Mouse (Mus musculus) midbrain, embryonic 14.5 days (tissue): ENCODE results near the gene Ephb2. TPM values are rescaled to one million over a fixed set of nuclear protein-coding genes. Genes with fewer than 3 reads are reported as not detected.
A peak's percentile ranks its signal among the peaks of the same experiment; 100 is the strongest.

Experiments
- ATAC-seq: fragments of 200-750 bp; cut with Nextera tagmentation; 2 replicates; pipeline ENCODE4 v1.8.0; 2017; ENCODE audit warnings: moderate number of reproducible peaks, moderate library complexity; ENCODE audit not compliant: low FRiP score, low TSS enrichment
- DNase-seq: peaks from one replicate; pipeline ENCODE4 v3.0.0-alpha.2; 2015
- H3K27ac ChIP-seq: fragments of 300-500 bp; sonication (generic); replicated peaks from 2 replicates; pipeline ENCODE4 v1.5.1; 2014; ENCODE audit warnings: mild to moderate bottlenecking, low read depth, low read length, moderate library complexity
- H3K27me3 ChIP-seq: fragments of 300-500 bp; sonication (generic); 2 replicates; pipeline ENCODE4 v1.6.1; 2014; ENCODE audit warnings: low read length, control low read depth, mixed read lengths; ENCODE audit not compliant: control insufficient read depth, insufficient read depth
- H3K36me3 ChIP-seq: fragments of 300-500 bp; sonication (generic); 2 replicates; pipeline ENCODE4 v1.6.1; 2014; ENCODE audit warnings: low read length, control low read depth; ENCODE audit not compliant: control insufficient read depth, insufficient read depth
- H3K4me1 ChIP-seq: fragments of 300-500 bp; sonication (generic); 2 replicates; pipeline ENCODE4 v1.6.1; 2014; ENCODE audit warnings: mild to moderate bottlenecking, antibody characterized with exemption, low read length, control low read depth; ENCODE audit not compliant: control insufficient read depth, insufficient read depth
- H3K4me2 ChIP-seq: fragments of 300-500 bp; sonication (generic); 2 replicates; pipeline ENCODE4 v1.6.1; 2014; ENCODE audit warnings: mild to moderate bottlenecking, low read length, moderate library complexity
- H3K4me3 ChIP-seq: fragments of 300-500 bp; sonication (generic); replicated peaks from 2 replicates; pipeline ENCODE4 v1.5.1; 2014; ENCODE audit warnings: low read depth, low read length
- H3K9ac ChIP-seq: fragments of 300-500 bp; sonication (generic); replicated peaks from 2 replicates; pipeline ENCODE4 v1.6.1; 2014; ENCODE audit warnings: mild to moderate bottlenecking, low read length, moderate library complexity
- H3K9me3 ChIP-seq: fragments of 300-500 bp; sonication (generic); 2 replicates; pipeline ENCODE4 v1.6.1; 2016; ENCODE audit warnings: low read length, control low read depth, mixed read lengths; ENCODE audit not compliant: control insufficient read depth
- WGBS: fragments of 180-500 bp; shearing (Covaris S2); extraction: QIAGEN DNeasy Blood & Tissue Kit; methylation state at CpG from one replicate; pipeline ENCODE4 v1.1.7; 2014; 5-methylcytosine and 5-hydroxymethylcytosine counted together
- polyA plus RNA-seq: library from polyadenylated mRNA; unstranded; fragments of >200 nt; fragmentation: Nextera tagmentation; extraction: Ambion mirVana; gene quantifications from 2 replicates; pipeline ENCODE4 v1.2.1, GENCODE M21; 2014

Ephb2 gene
- polyA plus RNA-seq, 1 experiment from 2014 or later, result 32.8 TPM

DNA sequence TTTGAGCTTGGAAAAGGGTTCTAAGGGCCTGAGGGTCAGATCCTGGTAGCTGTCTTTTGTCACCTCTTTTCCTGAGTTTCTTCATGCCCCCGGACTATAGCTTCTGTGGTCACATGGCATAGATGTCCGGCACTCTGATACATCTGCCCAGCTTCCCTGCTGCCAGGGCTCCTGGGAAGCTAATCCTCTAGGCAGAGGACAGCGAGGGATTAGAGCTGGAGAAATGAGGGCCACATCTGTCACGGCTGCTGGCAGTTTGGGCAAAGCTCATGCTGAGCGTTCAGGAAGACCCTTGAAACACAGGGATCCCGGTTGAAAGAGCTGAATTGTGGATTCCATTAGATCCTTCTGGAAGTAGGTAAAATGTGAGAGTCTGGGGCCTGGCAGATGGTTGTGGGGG is 213.4 kb downstream of the Ephb2 start, which contains the start of gene Lactbl1:
Lactbl1 (plus strand) TSS at position 234 of the 400 bp plus-strand sequence.
- H3K27me3 ChIP-seq, result no peaks in the 10 kb centered on the region
- H3K9ac ChIP-seq, result 0 out of 2 replicates have a peak within 1 kb of the TSS, but pooled peaks have one; percentile 12

DNA sequence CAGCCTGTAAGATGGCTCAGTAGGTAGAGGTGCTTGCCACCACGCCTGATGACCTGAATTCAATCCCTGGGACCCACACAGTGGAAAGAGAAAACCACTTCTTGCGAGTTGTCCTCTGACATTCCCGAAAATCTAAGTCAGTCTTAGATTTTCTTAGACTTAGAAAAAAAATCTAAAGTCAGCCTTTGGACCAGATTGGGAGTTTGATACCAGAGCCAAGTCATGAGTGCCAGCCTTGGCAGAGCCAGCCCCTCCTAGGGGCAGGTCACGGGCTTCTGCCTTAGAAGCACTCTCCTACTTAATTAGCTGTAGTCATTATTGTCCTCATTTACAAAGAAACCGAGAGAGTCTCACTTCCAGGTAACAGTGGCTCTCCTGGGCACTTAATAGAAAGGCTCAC is 213.8 kb downstream of the Ephb2 start:
- WGBS, result 63% methylated on average over 5 of the region's 5 CpGs

More for the DNA sequence above, 213.4 kb downstream of the Ephb2 start, which contains the start of gene Lactbl1:
- 17% methylated on average over 6 of the region's 6 CpGs for WGBS
- Histone ChIP-seq H3K36me3 (no peaks in the 10 kb centered on the region), H3K4me1 (no peaks in the 10 kb centered on the region), H3K27ac (no peak within 1 kb of the TSS), H3K4me3 (no peak within 1 kb of the TSS), H3K9me3 (no peaks in the 10 kb centered on the region), H3K4me2 (no peak within 1 kb of the TSS)
- ATAC-seq (no peak), DNase-seq (no peak)

GRCm38 (mm10) chr4:136621336-136621735 is 214.5 kb downstream of the Ephb2 start:
- Histone ChIP-seq H3K4me3 (no peak overlapping the region), H3K4me1 (no peaks in the 10 kb centered on the region), H3K4me2 (no peak overlapping the region), H3K9me3 (no peaks in the 10 kb centered on the region), H3K36me3 (no peaks in the 10 kb centered on the region), H3K27me3 (no peaks in the 10 kb centered on the region), H3K27ac (no peak overlapping the region), H3K9ac (no peak overlapping the region)
- WGBS, result 0% methylated on average over 1 of the region's 1 CpGs
- DNase-seq (peak; percentile 93), ATAC-seq (no peak)

More for the DNA sequence above, 213.8 kb downstream of the Ephb2 start:
- Histone ChIP-seq H3K4me1 (no peaks in the 10 kb centered on the region), H3K36me3 (no peaks in the 10 kb centered on the region), H3K4me3 (no peak overlapping the region), H3K9me3 (no peaks in the 10 kb centered on the region), H3K27ac (no peak overlapping the region), H3K9ac (no peak overlapping the region), H3K27me3 (no peaks in the 10 kb centered on the region), H3K4me2 (no peak overlapping the region)
- DNase-seq (no peak), ATAC-seq (no peak)

DNA sequence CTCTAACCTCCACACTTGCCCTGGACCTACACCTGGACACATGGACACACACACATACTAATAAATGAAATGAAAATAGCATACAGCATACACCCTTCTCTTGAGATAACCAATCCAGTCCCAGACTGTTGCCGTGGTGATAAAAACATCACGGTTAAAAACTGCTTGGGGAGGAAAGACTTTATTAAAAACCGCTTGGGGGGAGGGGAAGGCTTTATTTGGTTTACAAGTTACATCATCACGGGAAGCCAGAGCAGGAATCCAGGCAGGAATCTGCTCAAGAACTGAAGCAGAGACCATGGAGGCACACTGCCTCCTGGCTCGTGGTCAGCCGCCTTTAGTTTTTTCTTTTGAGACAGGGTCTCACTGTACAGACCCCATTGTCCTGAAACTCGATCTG is 222.1 kb downstream of the Ephb2 start:
- Histone ChIP-seq H3K27me3 (no peaks in the 10 kb centered on the region), H3K4me3 (no peak overlapping the region), H3K9ac (no peak overlapping the region), H3K4me1 (no peaks in the 10 kb centered on the region), H3K27ac (no peak overlapping the region), H3K9me3 (no peaks in the 10 kb centered on the region), H3K4me2 (no peak overlapping the region), H3K36me3 (no peaks in the 10 kb centered on the region)
- DNase-seq (no peak), ATAC-seq (no peak)
- 62% methylated on average over 7 of the region's 7 CpGs for WGBS

DNA sequence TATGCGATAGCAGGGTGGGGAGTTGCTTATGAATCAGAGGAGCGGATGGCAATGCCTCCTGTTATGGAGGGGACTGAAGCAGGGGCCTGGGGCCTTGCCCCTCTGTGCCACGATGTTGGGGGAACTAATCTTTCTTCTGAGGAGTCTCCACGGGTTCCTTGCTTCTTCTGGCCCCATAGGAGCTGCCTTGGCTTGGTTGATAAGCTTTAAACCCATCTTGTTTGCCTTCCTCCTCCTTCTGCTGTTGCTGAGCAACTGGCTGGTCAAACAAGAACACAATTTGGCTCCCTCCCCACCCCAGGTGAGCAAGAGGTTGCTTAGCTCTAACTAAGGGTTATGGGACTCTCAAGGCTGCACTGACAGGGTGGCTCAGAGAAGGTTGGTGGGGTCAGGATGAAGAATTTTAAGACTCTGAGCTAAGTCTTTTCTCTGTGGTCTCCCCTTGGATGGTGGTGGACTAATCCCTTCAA is 225.4 kb downstream of the Ephb2 start, which contains the start of gene Tex46:
Tex46 (plus strand) TSS at position 51 of the 470 bp plus-strand sequence.
- ATAC-seq, result no peak
- WGBS, result 40% methylated on average over 4 of the region's 4 CpGs
- DNase-seq, result no peak

GRCm38 (mm10) chr4:136605756-136606485 is 229.9 kb downstream of the Ephb2 start:
- 94% methylated on average over 19 of the region's 19 CpGs for WGBS
- H3K27me3 ChIP-seq, result no peaks in the 10 kb centered on the region
- no peak overlapping the region for H3K4me3 ChIP-seq
- H3K9me3 ChIP-seq, result no peaks in the 10 kb centered on the region
- peaks cover under 1% of the 10 kb centered on the region for H3K4me1 ChIP-seq
- no peak overlapping the region for H3K27ac ChIP-seq
- H3K4me2 ChIP-seq, result no peak overlapping the region
- DNase-seq (no peak), ATAC-seq (no peak)
- H3K36me3 ChIP-seq, result no peaks in the 10 kb centered on the region
- H3K9ac ChIP-seq, result no peak overlapping the region

More for the DNA sequence above, 225.4 kb downstream of the Ephb2 start, which contains the start of gene Tex46:
- Histone ChIP-seq H3K4me2 (no peak within 1 kb of the TSS), H3K27ac (no peak within 1 kb of the TSS), H3K9me3 (no peaks in the 10 kb centered on the region), H3K27me3 (no peaks in the 10 kb centered on the region), H3K36me3 (no peaks in the 10 kb centered on the region), H3K9ac (no peak within 1 kb of the TSS), H3K4me3 (no peak within 1 kb of the TSS), H3K4me1 (no peaks in the 10 kb centered on the region)

DNA sequence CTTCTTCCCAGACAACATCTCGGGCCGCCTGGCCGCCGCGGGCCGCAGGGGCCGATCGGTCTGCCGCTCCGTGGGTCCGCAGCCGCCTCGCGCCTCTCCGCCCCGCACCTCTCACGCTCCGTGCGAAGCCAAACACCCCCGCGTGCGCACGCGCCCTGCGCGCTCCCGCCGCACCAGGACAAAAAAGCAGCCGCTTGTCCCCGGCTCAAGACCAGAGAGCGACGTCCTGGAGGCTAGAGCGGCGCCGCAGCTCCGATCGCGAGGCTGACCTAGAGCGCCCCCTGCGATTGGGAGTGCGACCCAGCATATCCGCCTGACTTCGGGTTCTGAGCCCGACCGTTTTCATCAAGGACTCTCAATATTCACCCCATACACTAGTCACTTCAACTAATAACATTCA is 233.2 kb downstream of the Ephb2 start, which contains the start of gene Kdm1a:
Kdm1a (minus strand) TSS at position 156 of the 400 bp plus-strand sequence.
- no peaks in the 10 kb centered on the region for H3K9me3 ChIP-seq
- H3K9ac ChIP-seq, result peak within 1 kb of the TSS; percentile 100
- peak within 1 kb of the TSS; percentile 100 for H3K4me3 ChIP-seq
- H3K4me1 ChIP-seq, result peaks cover 11% of the 10 kb centered on the region
- peak; percentile 99 for DNase-seq
- under 1% methylated on average over 39 of the region's 45 CpGs for WGBS
- peak within 1 kb of the TSS; percentile 97 for H3K27ac ChIP-seq
- ATAC-seq, result peak; percentile 84
- H3K4me2 ChIP-seq, result peak within 1 kb of the TSS; percentile 60
- H3K36me3 ChIP-seq, result no peaks in the 10 kb centered on the region
- H3K27me3 ChIP-seq, result no peaks in the 10 kb centered on the region

DNA sequence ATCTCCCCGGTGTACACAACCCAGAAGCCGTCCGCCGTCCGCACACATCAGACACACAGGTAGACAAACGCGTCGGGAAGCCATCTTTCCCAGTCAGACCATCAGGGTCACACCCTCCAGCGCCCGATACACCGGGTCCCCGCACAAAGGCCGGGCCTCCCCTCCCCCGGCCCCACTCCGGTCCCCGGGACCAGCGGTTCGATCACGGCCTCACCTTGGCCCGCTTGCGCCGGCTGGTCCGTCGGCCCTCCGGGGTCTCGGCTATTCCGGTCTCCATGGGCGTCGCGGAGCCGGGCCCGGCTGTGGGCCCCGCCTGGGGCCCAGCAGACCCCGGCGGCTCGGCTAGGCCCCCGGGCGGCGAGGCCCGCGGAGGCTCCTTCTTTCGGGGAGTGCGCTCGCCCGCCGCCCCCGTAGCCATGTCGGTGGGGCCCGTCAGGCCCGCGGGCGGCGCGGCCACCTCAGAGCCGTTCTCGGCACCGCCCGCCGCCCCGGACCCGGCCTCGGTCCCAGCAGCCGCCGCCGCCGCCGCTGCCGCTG is 233.7 kb downstream of the Ephb2 start:
- H3K27me3 ChIP-seq, result no peaks in the 10 kb centered on the region
- ATAC-seq (peak; percentile 61), DNase-seq (peak; percentile 70)
- H3K36me3 ChIP-seq, result no peaks in the 10 kb centered on the region
- peaks cover 11% of the 10 kb centered on the region for H3K4me1 ChIP-seq
- H3K4me3 ChIP-seq, result peak overlapping the region; percentile 100
- H3K4me2 ChIP-seq, result peak overlapping the region; percentile 60
- H3K9me3 ChIP-seq, result no peaks in the 10 kb centered on the region
- H3K9ac ChIP-seq, result peak overlapping the region; percentile 100
- H3K27ac ChIP-seq, result peak overlapping the region; percentile 97
- WGBS, result under 1% methylated on average over 54 of the region's 68 CpGs
